Mouse (Mus musculus) urinary bladder, adult 18-20 months (tissue): ENCODE measurements at regions not wholly inside any gene's neighbourhood (a gene's known extent, or its start where the extent isn't known, plus 50 kb on each side); places are given as distances from the start of the nearest gene placed in this dataset.

ENCODE experiments used
- DNase-seq, 2 experiments: peaks; one replicate each; pipeline ENCODE4 v3.0.0; 2022; ENCODE audit warnings: low spot score in 2 of 2, mixed read lengths in 2 of 2

DNA sequence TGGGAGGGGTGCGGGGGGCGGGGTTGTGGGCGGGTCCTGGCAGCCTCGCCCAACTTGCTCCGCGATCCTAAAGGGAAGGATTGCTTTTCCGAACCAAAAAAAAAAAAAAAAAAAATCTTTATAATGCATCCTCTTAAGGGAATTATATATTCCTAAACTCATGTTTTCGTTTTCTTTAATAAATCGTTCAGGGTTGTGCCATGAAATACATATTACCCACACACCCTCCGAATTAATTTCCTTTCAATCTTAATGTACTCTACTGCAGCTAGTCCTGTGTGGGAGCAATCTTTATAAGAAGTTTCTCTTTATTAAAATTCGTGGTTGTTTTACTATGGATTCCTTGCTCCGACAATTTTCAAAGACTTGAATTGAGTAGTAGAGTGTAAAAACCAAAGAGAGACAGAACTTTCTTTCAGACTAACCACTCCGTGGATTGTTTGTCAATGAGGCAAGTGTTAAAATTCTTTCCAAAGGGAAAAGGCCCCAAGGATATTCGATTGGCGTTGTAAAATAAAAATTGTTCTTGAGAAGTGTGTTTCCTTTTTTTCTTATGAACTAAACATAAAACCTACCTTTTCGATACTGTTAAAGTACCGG is 253.6 kb upstream of the Nfe2l3 start:
- DNase-seq, result no peak

DNA sequence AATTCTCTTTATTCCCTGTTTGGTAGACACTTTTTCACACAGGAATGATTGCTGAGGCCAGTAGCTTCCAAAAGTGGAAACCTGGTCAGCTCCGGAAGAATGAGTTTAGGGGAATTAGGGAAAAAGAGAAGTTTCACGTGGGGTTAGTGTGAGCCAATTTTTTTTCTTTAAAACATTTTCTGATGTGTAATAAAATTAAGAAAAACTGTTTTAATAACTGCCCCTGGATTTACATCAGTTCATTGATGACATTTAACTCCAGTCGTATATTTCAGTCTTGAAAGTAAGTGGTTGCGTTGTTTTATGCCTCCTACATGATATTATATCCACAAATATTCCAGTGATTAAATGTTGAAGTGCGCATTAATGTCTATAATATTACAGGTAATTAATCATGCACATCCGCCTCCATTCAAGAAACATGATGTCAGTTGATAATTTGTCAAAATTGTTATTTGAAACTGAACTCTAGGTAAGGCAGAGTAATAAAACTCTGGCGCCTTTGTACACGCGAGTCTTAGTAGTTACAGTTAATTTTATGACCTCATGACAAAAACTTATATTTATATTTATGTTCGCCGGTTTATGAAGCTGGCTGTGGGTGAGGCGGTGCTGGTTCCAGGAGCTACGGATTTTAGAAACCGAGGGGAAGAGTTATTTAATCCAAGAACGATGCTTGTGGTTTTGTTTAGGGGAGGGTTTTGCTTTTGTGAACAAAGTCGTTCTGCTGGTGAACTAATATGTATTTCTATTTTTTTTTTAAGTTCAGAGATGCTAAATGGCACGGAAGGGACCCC is 252.5 kb upstream of the Nfe2l3 start:
- no peak for DNase-seq

DNA sequence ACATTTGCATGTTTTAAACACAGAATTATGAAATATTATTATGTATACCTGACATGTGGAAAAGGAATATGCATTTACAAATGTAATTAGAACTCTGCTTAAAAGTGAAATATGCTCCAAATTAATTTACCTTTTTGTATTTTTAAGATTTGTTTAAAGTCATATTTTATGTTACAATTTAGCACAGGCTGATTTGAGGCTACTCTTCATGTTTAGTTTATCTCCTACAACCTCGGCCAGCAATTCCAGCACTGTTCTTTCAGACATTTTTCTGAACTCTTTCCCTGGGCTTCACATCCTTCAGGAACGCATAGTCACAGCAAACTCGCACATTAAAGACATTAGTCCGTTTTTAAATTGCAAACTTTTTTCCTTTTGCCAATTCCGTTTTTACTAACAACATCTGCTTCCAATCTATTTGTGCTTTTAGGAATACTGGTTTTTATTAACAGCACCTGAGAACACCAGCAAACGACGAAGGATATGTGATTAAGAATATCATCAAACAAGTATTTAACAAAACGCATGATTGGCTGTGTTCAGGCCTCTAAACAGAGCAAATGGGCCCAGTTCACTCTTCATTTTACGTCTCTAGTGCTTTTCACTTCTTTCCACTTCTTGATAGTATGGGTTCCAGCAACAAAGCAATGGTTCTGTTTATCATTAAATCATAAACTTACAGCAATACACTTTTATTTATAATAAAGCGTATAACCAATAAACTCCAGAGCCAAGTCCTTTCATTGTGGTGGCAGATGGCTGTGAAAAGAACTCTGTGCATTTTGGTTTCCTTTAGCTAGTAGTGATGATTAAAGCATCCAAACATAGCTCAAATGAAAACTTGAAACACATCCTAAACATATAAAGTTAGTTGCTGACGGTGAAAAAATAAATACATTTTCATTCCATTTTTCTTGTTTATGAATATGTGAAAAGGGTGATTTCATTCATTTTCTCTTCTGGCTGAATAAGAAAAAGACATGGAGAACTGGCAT is 251.3 kb upstream of the Nfe2l3 start:
- DNase-seq, result no peak

DNA sequence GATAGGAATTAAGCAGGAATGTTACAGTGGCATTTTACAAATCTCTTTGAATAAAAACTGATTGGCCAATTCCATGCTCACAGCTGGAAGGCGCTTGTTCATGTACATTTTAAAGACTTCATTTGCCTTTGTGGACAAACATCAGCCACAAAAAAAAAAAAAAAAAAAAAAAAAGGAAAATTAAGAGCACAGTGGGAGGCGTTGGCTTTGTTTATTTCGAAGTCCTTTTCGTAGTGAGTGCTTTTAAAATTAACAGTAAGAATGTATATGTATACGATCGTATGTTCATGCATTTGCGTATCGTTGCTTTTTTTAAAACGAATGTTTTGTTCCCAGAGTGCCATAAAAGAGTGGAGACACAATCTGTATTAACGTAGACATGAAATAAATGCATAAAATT is 250.6 kb upstream of the Nfe2l3 start:
- DNase-seq, result no peak

DNA sequence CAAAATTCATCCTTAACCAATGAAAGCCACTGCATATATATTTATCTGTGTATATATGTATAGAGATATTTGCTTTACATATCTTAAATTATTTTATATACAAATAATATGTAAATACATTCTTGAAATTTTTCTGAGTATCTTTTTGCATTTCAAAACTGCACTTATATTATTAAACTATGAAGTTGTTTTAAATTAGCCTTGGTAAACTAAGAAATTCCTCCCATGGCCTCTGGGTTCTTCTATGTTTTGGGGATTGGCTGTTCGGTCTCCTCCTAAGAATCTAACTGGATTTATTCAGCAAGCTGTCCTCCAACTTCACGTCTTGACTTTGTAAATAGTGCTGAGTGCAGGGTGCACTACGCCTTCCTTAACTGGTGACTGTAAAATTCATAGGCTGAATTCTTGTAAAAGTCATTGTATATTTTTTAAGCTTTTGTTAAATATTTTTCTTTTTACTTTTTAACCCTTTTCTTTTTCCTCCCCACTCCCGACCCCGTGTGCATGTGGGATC is 249.6 kb upstream of the Nfe2l3 start:
- no peak for DNase-seq

DNA sequence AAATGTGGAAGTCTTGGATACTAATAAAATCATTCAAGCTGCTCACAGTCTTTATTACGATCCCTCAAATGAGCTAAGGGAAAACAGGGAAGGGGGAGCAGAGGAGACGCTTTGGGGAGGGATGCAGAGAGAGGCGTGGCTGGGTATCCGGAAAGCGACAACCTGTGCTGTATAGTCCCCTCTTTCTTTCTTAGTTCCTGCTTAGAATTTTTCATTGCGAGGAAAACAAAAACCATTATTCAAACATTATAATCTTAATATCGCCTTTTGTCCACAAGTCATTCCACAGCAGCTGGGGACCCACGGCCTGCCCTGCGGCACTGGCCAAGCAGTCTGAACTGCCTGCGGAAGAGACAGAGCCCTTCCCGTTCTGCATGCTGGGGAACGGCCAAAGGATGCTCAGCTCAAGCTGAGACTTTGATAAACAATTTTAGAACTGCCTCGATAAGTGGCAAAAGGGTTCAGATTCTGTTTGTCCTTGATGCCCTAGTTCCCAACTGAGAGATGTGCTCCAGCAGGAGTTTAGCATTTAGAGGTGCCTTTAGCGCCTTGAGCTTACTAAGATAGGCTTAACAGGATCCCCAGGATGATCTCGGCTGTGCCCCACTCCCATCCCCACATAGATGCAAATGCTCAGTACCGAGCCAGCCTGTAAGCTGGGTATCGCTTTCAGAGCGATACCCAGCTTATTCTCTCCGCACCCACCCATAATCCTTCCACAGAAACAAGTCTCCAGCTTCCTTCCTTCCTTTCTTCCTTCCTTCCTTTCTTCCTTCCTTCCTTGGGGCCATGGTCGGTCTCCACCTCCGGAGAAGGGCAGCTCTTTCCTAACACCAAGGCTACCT is 248.7 kb upstream of the Nfe2l3 start:
- DNase-seq, result no peak

DNA sequence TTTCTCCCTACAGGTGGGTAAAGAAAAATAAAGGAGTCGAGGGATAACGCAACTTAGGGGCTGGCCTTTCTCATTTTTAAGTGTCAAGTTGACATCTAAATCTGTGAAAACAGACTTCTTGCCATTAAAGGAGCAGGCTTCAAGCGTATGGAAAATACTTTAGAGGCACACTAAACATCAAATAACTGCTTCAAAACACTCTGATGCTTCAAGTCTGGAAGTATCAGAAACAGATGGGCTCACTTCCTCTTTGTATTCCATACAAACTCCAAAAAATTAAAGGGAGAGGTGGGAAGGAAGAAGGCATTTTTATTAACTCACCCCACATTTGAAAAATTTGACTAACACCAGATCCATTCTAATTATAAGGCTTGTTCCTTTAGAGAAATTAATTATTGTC is 248.0 kb upstream of the Nfe2l3 start:
- DNase-seq, result no peak

DNA sequence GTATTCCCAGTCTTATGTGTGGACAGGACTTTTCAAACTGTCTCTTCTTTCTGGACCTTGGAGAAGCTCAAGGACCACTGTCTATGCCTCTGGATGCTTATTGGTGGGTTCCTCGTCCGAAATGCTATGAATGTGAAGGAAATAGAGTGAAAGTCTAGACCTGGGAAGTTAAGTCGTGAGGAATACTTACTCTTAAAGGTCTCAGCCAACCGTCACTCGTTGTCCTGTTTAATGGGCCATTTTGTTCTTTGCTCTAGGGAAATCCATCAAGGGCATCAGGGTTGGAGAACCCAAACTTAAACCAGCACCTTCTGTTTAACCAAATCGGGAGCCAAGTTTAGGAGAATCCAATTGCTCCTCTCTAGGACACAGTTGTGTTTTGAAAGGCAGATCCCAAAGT is 247.3 kb upstream of the Nfe2l3 start:
- no peak for DNase-seq

DNA sequence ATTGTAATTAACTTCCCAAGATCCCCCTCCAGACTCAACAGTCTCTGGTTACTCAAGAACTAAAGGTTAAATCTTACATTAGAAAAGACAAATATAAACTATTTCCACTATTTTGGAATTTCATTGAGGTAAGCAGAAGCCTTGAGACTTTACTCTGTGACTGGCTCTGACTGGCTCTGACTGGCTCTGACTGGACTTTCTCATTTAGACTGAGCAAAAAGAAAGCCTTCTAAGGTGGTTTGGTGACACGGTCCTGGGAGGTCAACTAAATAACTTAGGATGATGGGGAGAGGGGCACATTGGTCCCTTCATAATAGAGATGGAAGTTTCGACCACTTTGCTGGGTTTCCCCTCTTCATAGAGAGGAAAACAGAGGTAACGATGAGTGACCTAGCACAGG is 243.3 kb upstream of the Nfe2l3 start:
- DNase-seq, result no peak

DNA sequence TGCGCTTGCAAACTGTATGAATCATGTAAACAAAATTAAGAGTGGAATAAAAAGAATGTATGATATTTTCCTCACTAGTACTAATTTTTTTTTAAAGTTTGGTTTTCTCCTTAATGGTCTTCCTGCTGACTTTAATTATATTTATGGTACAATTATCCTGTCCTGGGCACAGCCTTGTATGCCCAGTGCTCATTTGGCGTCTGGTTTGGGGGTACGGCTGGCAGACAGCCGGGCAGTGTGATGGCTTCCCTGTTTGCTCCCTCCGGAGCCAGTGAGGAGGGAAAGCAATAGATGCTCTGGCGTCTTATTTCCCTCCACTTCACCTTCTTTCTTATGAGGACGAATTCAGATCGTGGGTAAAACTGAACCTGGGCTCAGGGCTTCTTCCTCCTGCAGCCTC is 239.6 kb upstream of the Nfe2l3 start:
- DNase-seq, result no peak

DNA sequence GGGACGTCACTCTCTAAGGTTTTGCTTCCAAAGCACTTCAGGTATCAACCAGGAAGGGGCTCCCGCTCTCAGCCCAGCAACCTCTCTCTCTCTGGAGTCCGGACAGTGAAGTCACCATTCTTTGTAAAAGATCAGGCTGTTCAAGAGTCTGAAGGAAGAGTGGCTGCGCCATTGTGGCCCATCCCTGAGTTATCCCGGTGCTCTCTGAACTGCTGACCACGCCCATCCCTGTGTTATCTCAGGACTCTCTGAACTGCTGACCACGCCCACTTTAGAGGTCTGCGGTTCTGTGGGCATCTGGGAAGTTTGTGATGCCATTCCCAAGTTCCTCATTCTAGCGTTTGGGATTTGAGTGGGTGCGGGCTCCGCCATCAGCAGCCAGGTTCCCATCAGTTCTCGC is 239.1 kb upstream of the Nfe2l3 start:
- no peak for DNase-seq

DNA sequence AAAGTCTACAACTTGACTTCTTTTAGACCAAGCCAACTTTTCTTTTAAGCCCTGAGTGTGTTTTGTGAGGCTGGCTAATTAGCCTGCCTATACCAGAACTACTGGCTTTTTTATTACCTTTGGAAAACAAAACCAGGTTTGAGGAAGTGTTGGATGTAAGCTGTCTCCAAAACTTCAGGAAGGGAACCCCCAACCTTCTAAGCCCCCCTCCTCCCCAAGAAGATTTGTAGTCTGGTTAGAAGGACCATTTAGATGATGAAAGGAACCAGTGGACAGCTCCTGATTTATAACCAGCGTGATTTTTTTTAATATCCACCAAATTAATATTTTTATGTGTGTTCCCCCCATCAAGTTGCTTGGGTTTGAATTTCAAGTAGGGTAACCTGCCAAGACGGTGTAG is 236.1 kb upstream of the Nfe2l3 start:
- DNase-seq, result no peak

DNA sequence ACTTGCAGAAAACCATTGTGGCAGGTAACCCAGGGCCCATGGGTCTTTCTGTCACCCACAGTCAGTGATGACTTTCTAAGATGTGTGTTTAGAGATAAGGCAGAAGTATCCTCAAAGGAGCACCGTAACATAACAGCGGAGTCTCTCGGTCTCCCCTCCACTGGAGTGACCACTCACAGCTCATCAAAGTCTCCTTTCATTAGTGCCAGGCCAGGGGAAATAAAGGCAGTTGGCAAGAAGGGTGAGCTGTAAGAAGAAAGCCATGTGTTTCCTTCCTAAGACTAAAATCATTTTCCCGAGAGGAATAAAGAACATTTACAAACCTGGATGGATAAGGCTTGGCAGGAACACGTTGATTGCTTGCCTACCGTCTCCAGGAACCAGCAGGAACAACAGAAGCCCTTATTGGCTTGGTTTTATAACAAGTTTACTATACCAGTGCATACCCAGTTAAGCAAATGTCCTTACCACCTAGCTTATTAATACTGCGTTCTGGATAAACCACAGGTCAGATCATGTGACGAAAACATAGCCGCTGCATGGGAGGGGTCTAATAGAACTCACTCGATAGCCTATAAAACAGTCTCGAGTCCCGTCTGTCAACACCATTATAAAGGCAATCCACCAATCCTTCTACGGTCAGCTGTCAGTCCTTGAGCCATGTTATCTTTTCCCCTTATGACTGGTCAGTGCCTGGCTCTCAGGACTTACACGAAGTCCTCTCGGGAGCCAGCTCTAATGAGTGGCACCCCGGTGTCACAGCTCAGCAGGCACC is 235.3 kb upstream of the Nfe2l3 start:
- no peak for DNase-seq

DNA sequence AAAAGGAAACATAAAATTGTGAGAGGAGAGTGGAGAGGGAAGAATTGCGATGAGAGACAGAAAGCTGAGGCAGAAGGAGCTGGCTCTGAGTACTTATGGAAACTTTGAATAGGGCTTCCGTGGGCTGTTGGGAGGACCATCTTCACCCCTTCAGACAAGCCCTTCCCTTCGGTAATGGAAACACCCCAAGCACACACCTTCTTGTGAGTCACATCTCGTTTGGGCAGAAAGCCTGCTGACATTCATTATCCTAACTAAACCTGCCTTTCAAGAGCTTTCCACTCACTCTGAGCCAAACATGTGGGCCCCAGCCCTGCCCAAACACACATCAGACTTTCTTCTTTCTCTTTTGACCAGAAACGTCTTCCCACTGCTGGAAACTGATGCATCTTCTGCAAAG is 232.3 kb upstream of the Nfe2l3 start:
- no peak for DNase-seq

DNA sequence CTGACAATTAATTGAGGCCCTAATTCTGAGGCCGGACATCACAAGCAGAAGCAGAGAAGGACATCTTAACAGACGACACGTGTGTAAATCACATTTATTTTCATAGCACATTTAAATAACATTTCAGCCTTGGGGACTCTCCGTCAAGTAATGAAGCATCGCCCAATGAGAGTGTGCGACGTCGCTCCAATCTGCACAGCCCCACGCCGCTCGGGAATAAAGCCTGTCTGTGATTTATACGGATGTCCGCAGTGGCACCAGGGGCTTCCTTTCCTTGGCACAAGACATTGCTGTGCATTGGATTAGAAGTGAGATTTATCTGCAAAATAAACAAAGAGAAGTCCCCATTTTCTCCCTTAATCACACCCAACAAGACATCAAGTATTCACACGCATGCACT is 231.6 kb upstream of the Nfe2l3 start:
- DNase-seq, result no peak

DNA sequence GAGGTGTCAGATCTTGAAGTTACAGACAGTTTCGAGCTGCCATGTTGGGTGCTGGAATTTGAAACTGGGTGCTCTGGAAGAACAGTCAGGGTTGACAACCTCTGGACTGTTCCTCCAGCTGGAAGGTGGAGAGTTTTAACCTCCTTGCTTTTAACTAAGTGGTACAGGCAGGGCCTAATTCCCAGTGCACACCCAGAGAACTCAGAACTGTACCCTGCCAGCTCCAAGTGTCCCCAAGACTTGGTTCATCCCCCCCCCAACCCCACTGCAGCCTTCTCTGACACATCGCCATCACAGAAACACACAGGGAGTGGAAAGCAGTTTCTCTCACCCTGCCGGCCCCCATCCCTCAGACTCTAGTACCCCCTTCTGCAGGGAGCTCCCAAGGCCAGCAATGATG is 228.2 kb upstream of the Nfe2l3 start:
- no peak for DNase-seq

DNA sequence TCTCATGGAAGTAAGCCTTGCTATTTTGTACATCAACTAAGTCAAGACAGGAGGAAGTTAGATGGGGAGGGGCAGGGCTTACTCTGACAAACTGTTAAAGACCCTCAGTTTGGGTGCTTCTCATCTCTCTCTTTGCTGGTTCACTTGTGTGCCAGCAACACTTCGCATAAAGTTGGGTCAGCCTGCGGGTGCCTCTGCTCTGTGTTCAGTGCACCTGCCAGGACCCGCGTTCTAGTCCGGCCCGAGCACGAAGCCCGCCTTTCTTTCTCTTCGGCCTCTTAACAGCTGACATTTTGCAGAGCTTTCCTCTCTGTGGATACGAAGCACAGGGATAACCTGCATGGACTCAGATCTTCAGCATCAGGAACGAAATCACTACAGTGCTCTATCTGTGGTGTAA is 227.1 kb upstream of the Nfe2l3 start:
- DNase-seq, result no peak

DNA sequence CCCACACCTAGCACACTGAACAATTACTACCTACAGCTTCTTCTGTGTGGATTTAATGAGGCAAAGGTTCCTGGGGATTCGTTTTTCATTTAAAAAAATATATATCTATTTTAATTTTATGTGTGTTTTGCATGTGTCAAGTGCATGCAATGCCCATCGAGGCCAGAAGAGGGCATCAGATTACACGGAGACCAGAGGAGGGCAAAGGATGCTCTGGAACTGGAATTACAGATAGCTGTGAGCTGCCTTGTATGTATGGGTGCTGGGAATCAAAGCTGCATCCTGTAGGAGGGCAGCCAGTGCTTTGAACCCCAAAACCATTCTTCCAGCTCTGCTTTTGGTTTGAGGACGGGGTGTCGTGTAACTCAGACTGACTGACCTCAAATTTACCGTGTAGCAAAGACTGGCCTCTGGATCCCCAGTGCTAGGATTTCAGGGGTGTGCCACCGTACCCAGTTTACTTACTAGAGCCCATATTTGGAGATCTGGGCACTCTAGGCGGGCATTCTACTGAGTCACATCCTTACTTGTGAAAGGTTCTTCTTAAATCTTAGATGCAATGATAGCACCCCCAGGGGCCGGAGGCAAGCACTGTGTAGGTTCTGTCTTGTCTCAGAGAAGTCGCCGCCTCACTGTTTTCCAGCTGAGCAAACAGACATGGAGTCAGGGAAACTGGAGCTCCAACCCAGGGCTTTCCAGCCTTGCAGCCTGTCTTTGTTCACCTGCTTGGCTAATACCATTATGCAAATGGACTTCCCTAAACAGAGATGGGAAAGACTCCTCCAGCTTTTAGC is 225.6 kb upstream of the Nfe2l3 start:
- peak in 1 of 2 experiments; percentile 48 for DNase-seq

DNA sequence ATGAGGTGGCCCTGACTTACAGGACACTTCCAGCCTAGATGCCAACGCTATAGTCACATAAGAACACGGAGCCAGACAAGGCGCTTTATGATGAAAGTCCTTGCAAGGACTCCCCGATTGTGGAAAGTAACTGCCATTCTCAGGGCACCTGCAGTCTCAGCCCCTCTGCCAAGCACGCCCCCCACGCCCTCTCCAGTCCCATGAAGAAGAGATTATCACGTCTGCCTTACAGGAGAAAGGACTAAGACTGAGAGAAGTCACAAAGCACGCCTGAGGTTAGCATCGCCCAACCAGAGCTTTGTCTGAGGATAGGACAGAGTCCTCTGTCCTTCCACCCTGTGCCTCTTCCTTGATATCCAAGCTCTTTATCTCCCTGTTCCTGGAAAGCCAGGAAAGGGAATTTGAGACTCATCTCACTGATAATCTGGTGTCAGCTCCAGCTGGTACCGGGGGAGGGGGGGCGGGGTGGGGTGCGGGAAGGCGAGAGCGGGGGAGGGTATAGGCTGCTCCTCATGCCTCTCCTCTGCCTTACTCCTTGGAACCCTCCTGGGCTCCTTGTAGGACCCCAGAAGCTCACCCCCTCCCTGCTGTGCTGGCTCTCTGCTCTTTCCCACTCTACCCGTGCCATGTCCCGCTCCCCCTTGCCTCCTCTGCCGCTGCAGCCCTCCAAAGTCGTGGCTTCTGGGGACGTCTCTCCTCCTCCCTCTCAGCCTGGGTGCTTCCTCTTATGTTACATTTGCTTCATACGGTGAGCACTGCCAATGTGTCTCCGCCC is 224.7 kb upstream of the Nfe2l3 start:
- no peak for DNase-seq
